Mouse (Mus musculus) forebrain, embryonic 15.5 days (tissue): ENCODE measurements at regions not wholly inside any gene's neighbourhood (a gene's known extent, or its start where the extent isn't known, plus 50 kb on each side); places are given as distances from the start of the nearest gene placed in this dataset.

Experiments
- ATAC-seq: fragments of 200-750 bp; cut with Nextera tagmentation; replicated peaks from 2 replicates; pipeline ENCODE4 v1.8.0; 2017; ENCODE audit warnings: mild to moderate bottlenecking, moderate TSS enrichment, moderate library complexity
- H3K27ac ChIP-seq: fragments of 300-500 bp; sonication (generic); replicated peaks from 2 replicates; pipeline ENCODE4 v1.5.1; 2015; ENCODE audit warnings: mild to moderate bottlenecking, inconsistent platforms
- H3K27me3 ChIP-seq: fragments of 300-500 bp; sonication (generic); 2 replicates; pipeline ENCODE4 v1.6.1; 2015; ENCODE audit warnings: inconsistent platforms
- H3K36me3 ChIP-seq: fragments of 300-500 bp; sonication (generic); 2 replicates; pipeline ENCODE4 v1.6.1; 2015; ENCODE audit warnings: mild to moderate bottlenecking, inconsistent platforms
- H3K4me1 ChIP-seq: fragments of 300-500 bp; sonication (generic); 2 replicates; pipeline ENCODE4 v1.6.1; 2015; ENCODE audit warnings: inconsistent platforms
- H3K4me2 ChIP-seq: fragments of 300-500 bp; sonication (generic); replicated peaks from 2 replicates; pipeline ENCODE4 v1.6.1; 2015; ENCODE audit warnings: mild to moderate bottlenecking, inconsistent platforms
- H3K4me3 ChIP-seq: fragments of 300-500 bp; sonication (generic); 2 replicates; pipeline ENCODE4 v1.5.1; 2015; ENCODE audit warnings: mild to moderate bottlenecking, inconsistent platforms
- H3K9ac ChIP-seq: fragments of 300-500 bp; sonication (generic); replicated peaks from 2 replicates; pipeline ENCODE4 v1.6.1; 2015; ENCODE audit warnings: mild to moderate bottlenecking, inconsistent platforms
- H3K9me3 ChIP-seq: fragments of 300-500 bp; sonication (generic); 2 replicates; pipeline ENCODE4 v1.6.1; 2016; ENCODE audit warnings: inconsistent platforms
- WGBS: fragments of 180-500 bp; shearing (Covaris S2); methylation state at CpG from one replicate; pipeline ENCODE4 v1.1.7; 2015; ENCODE audit warnings: mixed read lengths; 5-methylcytosine and 5-hydroxymethylcytosine counted together

DNA sequence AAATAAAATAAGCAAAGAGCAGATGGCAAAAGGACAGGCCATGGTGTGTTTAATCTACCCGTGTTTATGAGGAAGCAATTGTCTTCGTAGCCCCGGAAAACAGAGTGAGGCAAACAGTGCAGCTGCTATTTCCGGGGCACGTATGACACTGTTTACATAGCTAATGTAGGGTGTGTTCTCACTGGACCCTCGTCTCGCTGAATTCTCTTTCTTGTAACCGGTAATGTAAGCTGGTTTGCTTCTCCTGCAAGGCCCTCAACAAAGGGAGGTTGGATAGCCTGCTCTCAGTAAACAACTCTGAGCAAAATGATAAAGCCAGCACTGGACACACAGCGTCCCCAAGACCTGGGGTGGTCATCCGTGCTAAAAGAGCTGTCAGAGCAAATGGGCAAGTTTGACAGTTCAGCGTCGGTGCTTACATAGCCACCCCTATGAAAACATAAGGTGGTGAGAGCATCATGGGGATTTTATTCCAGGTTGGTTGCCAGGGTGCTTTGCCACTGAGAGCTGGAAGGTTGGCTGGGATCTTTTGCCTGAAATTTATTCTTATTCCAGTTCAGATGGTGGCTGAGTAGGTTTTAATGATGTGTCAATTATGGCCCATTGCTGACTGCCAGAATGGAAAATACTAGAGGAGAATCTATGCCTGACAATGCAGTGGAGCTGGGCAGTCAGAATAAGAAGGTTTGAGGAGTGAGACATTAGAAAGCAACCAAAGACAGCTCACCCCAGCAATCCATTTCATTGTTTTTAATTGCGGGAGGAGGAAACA is 483.8 kb upstream of the Fam92a start:
- Histone ChIP-seq H3K9ac (no peak overlapping the region), H3K27ac (no peak overlapping the region)
- 32% methylated on average over 13 of the region's 13 CpGs for WGBS

DNA sequence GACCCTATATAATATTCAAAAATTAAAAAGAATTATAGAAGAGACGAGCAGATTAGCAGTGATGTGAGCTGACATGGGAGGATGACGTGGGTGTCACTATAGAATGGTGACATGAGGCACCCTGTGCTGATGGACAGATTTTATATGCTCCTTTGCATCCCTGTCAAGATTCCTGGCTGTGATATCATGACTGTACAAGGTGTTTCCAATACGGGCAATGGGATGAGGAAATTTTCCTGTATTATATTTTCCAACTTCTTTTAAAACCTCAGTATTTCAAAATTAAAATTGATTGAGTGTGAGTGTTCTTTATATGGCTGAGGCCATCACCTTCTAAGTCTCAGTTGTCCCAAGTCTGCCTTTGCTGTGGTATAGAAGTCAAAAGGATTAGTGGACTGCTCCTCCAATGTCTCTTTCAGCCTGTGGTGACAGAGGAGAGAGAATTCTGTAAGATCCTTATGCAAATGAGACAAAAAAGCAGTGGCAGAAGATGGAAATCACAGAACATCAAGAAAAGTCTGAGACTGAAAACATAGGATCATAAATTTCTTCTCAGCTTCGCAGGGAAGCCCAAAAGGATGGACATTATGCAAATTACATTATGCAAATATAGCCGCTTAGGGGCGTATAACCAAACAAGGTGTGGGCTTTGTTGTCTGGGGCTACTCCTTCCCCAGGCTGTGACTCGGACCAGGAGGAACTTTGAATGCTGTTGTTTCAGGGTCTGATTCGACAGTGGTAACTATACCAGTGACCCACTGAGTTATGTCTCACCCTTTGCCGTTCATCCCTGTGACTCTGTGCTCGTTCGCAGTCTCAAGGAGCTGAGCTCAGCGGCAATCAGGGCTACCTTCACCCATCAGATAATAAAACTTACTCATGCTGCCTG is 483.0 kb upstream of the Fam92a start:
- Histone ChIP-seq H3K4me3 (no peak overlapping the region), H3K27ac (no peak overlapping the region), H3K36me3 (no peaks in the 10 kb centered on the region), H3K9me3 (no peaks in the 10 kb centered on the region), H3K4me1 (peaks cover 17% of the 10 kb centered on the region), H3K27me3 (no peaks in the 10 kb centered on the region), H3K9ac (no peak overlapping the region), H3K4me2 (no peak overlapping the region)
- ATAC-seq, result peak; percentile 61; the same call in 1 of the 2 replicates
- WGBS, result 51% methylated on average over 12 of the region's 12 CpGs

More for the DNA sequence above, 483.8 kb upstream of the Fam92a start:
- no peaks in the 10 kb centered on the region for H3K36me3 ChIP-seq
- no peak overlapping the region for H3K4me2 ChIP-seq
- H3K4me1 ChIP-seq, result peaks cover 17% of the 10 kb centered on the region
- ATAC-seq, result peak; percentile 74
- H3K27me3 ChIP-seq, result no peaks in the 10 kb centered on the region
- H3K4me3 ChIP-seq, result no peak overlapping the region
- no peaks in the 10 kb centered on the region for H3K9me3 ChIP-seq

DNA sequence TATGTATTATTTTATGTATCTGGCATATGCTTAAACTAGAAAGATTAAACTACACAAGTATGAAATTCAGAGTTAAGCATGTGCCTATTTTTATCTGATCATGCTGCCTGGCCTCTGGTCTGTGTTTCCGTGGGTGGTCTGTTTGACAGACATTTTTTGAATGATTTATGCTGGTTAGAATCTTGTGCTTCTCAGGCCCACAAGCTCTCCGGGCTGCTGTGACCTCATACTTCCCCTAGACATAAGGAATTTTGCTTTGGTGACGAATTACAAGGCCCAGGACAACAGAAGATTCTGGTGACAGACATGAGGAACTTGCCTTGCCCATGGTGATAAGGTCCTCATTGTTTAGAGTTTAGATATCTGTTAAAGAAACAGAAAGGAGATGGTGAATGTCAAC is 475.9 kb upstream of the Fam92a start:
- ATAC-seq, result no peak
- 78% methylated on average over 3 of the region's 3 CpGs for WGBS
- no peaks in the 10 kb centered on the region for H3K9me3 ChIP-seq
- no peak overlapping the region for H3K4me3 ChIP-seq
- no peak overlapping the region for H3K9ac ChIP-seq
- H3K4me1 ChIP-seq, result no peaks in the 10 kb centered on the region
- no peaks in the 10 kb centered on the region; the same call in 1 of the 2 replicates for H3K27me3 ChIP-seq
- no peak overlapping the region for H3K27ac ChIP-seq
- no peaks in the 10 kb centered on the region for H3K36me3 ChIP-seq
- H3K4me2 ChIP-seq, result no peak overlapping the region

DNA sequence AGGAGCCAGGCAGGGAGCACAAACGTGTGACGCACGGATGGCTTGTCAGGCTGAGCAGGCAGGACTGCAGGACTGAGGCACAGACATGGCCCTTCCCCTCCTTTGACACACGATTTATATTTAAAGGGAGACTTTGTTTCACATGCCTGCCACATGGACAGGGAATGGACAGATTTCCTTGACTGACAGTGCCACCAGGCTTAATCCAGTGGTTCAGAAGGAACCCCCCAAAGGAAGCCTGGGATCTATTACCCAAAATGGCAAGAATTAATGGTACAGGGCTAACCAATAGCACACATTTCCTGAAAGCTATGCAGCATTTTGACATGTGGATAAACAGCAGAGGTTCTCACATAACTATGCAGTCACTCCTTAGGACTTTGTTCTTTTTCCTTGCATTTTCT is 470.7 kb upstream of the Fam92a start:
- Histone ChIP-seq H3K36me3 (no peaks in the 10 kb centered on the region), H3K9me3 (no peaks in the 10 kb centered on the region), H3K9ac (no peak overlapping the region), H3K27ac (no peak overlapping the region), H3K4me2 (no peak overlapping the region), H3K4me3 (no peak overlapping the region), H3K27me3 (no peaks in the 10 kb centered on the region; the same call in 1 of the 2 replicates), H3K4me1 (peaks cover 5% of the 10 kb centered on the region; the same call in 1 of the 2 replicates)
- WGBS, result 21% methylated on average over 4 of the region's 4 CpGs
- no peak for ATAC-seq

DNA sequence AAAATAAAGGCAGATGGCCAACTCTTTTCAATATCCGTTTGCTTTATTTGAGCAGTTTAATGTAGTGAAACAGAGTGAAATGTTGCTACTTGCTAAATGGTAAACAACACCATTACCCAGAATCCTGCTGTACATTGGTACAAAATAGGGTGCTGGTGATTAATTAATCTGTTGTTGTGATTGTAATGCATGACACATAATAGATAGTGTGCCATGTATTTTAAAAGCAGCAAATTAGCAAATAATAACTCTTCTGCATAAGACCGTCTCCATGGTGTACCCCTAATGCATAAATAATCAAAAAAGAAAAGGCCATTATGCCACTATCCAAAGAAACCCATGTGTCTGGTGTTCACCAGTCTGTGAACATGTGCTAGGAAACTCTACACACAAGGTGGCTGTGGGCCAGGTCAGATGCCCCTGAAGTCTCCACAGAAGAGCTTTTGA is 457.6 kb upstream of the Fam92a start:
- Histone ChIP-seq H3K9me3 (no peaks in the 10 kb centered on the region), H3K9ac (no peak overlapping the region), H3K27me3 (peaks cover 33% of the 10 kb centered on the region; the same call in 1 of the 2 replicates), H3K4me3 (no peak overlapping the region), H3K27ac (no peak overlapping the region), H3K4me1 (peaks cover 15% of the 10 kb centered on the region; the same call in 1 of the 2 replicates), H3K4me2 (no peak overlapping the region), H3K36me3 (no peaks in the 10 kb centered on the region)
- peak; percentile 94 for ATAC-seq
- 6% methylated on average over 2 of the region's 2 CpGs for WGBS

DNA sequence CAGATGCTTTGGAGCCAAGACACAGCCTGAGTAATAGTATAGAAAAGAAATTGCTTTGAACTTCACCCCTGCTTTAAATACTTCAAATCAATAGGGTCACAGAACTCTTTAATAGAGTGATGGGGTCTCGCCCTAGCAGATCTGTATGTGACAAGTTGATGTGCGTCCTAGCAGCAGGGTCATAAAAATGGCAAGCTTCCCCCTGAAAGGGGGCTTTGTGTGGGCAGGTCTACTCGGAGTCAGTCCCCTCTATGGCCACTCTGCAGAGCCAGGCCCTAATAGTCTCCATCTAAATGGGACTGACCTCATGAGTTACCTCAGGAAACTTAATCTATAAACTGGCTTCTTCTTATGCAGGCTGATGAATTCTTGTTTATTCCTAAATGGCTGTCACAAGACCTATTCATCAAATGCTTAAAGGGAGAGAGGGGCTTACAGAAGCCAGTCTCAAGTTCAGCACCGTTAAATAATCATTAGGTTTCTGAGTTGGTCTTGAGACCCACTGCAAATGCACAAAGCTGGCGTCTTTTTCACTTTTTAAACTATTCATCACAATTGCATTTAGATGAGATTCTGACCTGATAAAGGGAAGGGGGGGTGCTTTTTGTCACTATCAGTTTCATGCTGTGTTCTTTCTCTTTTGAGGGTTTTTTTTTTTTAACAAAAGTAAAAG is 457.0 kb upstream of the Fam92a start:
- H3K27ac ChIP-seq, result no peak overlapping the region

DNA sequence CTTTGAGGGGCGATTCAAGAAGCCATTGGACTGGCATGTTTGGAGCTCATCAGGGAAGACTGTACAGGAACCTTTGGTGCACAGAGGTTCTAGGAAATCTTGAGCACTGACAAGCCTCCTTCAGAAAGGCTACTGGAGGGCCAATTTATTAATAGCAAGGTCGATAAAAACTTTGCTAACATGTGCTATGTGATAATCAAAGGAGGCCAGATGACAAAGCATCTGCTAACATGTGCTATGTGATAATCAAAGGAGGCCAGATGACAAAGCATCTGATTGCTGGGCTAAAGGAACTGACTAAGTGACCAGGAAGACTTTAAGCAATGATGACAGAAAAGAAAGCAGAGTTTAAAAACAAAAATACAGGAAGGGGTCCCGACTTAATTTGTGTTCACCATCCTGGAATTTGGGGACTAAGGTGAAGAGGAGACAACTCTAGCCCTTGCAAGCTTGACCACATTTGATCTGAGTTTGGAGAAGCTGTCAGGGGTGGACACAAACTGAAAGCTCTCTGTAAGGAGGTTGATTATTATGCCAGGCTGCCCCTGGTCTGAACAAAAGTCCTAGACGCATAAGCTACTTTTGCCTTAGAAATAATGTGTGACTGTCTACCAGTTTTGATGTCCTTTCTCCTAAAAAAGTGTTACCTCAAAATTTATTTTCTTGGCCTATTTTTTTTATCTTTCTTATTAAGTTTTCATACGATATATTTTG is 455.5 kb upstream of the Fam92a start:
- Histone ChIP-seq H3K36me3 (no peaks in the 10 kb centered on the region), H3K27me3 (peaks cover 23% of the 10 kb centered on the region; the same call in 1 of the 2 replicates), H3K4me3 (no peak overlapping the region), H3K9me3 (no peaks in the 10 kb centered on the region), H3K4me1 (peaks cover 15% of the 10 kb centered on the region; the same call in 1 of the 2 replicates), H3K4me2 (no peak overlapping the region), H3K27ac (no peak overlapping the region), H3K9ac (no peak overlapping the region)
- no peak for ATAC-seq
- 87% methylated on average over 5 of the region's 5 CpGs for WGBS

More for the DNA sequence above, 457.0 kb upstream of the Fam92a start:
- Histone ChIP-seq H3K9ac (no peak overlapping the region), H3K4me2 (no peak overlapping the region), H3K4me3 (no peak overlapping the region), H3K36me3 (no peaks in the 10 kb centered on the region), H3K4me1 (peaks cover 15% of the 10 kb centered on the region; the same call in 1 of the 2 replicates), H3K27me3 (peaks cover 28% of the 10 kb centered on the region; the same call in 1 of the 2 replicates), H3K9me3 (no peaks in the 10 kb centered on the region)
- no peak; the same call in 1 of the 2 replicates for ATAC-seq
- WGBS, result 8% methylated on average over 5 of the region's 5 CpGs

DNA sequence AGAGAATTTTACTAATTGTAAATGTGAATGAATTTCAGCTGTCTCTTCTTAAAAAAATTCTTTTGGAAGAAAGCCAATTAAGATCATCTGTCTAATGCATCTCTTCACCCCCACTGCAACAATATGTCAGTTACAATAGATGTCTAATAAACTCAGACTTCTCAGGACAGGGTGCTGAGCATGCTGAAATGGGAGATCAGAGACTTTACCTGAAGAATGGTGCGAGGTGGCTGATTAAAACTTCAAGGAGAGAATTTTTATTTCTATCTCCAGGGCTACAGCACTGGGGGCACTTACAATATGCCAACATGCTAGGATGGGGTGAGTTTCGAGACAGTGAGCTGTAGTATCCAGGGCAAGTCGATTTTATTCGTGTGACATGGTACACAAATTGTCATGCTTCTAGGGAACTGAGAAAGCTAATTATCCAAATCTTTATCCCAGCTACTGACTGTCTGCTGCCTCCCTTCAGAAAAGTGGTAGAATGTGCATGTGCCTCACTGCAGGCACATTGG is 449.0 kb upstream of the Fam92a start:
- H3K36me3 ChIP-seq, result no peaks in the 10 kb centered on the region
- peak; percentile 78 for ATAC-seq
- H3K9me3 ChIP-seq, result no peaks in the 10 kb centered on the region
- no peaks in the 10 kb centered on the region; the same call in 1 of the 2 replicates for H3K27me3 ChIP-seq
- H3K4me1 ChIP-seq, result peaks cover 15% of the 10 kb centered on the region
- no peak overlapping the region for H3K4me2 ChIP-seq
- H3K9ac ChIP-seq, result no peak overlapping the region
- no peak overlapping the region for H3K4me3 ChIP-seq
- peak overlapping the region; percentile 72 for H3K27ac ChIP-seq
- 29% methylated on average over 4 of the region's 4 CpGs for WGBS

DNA sequence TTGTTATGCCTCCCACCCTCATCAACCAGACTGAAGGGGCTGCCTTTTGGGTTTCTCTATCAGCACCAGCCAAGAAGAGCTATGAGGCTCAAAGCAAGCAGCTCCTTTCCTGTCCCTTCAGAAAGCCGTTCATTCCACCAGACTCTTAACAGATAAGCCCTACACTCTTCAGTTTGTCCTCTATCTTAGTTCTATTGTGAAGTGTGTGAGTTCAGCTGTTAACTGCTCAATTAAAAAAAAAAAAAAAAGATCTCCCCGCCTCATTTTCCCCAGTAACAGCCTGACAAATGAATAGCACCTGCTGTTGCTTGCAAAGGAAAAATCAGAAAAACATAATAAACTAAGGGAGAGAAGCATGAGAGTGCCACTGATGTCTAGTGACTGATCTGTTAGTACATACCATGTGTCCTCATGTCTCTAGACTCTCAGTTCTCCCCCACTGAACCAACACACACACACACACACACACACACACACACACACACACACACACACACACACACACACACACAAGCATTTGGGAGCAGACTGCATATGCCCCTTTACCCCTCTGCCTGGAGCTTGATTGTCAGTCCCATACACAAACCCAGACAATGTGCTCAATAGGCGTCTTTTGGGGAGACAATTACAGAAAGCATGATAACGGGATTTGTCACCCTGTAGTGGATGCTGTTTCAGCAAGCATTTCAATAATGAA is 448.4 kb upstream of the Fam92a start:
- peak; percentile 93 for ATAC-seq
- Histone ChIP-seq H3K4me1 (peaks cover 15% of the 10 kb centered on the region), H3K36me3 (no peaks in the 10 kb centered on the region), H3K4me3 (no peak overlapping the region), H3K9me3 (no peaks in the 10 kb centered on the region), H3K4me2 (no peak overlapping the region), H3K27ac (peak overlapping the region; percentile 72), H3K27me3 (no peaks in the 10 kb centered on the region; the same call in 1 of the 2 replicates), H3K9ac (no peak overlapping the region)
- 17% methylated on average over 4 of the region's 4 CpGs for WGBS

DNA sequence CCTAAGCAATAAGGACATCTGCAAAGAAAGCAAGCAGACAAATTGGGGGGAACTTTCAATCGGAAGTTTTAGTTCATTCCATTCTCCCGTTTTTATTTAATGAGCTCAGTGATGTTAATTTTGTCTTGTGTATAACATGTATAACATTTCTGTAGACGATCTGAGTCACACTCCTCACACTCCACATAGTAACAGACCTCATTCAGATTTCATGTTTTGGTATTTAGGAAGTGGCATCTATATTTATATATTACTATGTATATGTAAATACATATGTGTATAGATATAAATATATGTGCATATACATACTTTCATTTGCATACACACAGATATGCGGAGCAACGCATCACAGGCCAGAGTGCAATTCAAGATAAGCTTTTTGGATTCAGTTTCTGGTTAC is 444.9 kb upstream of the Fam92a start:
- 79% methylated on average over 5 of the region's 5 CpGs for WGBS
- Histone ChIP-seq H3K4me1 (peaks cover 19% of the 10 kb centered on the region), H3K27ac (no peak overlapping the region), H3K27me3 (no peaks in the 10 kb centered on the region; the same call in 1 of the 2 replicates), H3K4me2 (no peak overlapping the region), H3K9me3 (no peaks in the 10 kb centered on the region), H3K4me3 (no peak overlapping the region), H3K36me3 (no peaks in the 10 kb centered on the region), H3K9ac (no peak overlapping the region)
- ATAC-seq, result peak; percentile 51; the same call in 1 of the 2 replicates
